Mouse (Mus musculus): ENCODE results near the gene Drc3.
"Not testable (repeated sequence)": the region's sequence is repeated elsewhere in the genome, so short reads cannot be mapped to it uniquely, and the experiment has no call there.

The Drc3 gene

DNA sequence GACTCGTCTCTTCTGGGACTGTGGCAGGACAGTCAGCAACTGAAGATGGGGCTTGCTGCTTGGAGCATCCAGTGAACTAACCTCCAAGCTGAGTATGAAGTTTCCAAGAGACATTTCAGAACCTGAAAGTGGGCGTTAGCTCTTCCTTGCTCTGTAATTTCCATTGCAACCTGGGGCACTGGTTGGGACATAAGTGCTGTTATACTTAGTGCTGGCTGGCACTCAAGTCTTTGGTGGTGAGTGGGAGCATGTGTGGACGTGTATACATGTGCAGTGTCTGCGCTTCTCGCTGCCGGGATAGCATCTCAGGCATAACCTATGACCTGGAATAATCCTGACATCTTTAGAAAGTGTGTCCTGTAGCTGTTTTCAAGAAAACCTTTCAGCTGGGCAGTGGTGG, 38.2 kb downstream of the Drc3 start:
- DNase-seq (ENCODE audit: low read depth, low spot score), result no peak

DNA sequence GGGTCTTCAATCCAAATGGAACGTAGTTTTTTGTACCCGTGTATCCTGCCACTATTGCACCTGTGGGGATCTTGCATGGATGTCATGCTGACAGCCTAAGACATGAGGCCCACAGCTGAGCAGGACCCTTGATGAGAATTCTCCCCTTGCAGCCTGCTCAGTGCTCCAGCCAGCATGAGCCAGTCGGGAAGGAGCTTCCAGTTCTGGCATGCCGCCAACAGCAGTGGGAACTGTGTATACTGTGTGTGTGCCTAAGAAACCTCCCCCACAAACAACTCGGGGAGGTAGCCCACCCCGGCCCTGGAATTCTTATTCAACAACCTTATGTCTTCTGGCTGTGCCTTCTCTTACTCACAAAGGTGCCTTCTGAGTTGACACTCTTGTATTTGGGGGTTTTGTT, 43.4 kb downstream of the Drc3 start:
- no peak for DNase-seq (ENCODE audit: low read depth, low spot score)

DNA sequence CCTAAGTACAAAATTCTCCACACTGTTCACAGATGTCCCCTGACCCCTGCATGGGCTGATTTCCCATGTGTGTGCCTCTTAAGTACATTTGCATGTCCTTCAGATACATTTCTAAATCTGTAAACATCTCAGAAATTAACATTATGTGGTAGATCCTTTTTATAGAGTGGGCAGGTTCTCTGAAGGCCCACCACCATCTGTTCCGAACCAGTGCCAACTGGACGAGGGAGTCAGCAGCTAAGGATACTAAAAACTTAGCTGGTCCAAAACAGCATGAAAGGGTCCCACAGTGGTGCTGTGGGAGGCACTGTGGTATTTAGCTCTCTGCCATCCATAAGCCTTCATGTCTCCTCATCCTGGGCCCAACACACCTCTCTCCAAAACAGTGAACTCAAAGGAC, 44.0 kb downstream of the Drc3 start:
- DNase-seq (ENCODE audit: low read depth, low spot score), result no peak

DNA sequence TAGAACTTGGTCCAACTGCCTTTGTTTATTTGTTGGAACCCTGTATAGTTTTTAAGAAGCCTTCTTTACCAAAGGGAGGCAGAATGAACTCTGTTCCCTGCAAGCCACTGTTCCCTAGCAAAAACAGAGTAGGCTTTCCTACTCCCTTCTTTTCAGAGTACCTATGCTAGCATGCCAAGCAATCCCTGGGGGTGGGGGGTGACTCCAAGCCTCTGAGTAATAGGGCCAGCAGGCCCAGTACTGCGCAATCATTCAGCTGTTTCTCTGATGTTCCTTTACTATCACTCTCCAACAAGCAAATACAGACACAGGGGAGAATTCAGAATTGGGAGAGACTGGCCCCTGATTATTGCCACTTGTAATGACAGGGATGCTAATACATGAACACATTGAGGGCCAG, 53.5 kb downstream of the Drc3 start:
- DNase-seq (ENCODE audit: low read depth, low spot score), result no peak

DNA sequence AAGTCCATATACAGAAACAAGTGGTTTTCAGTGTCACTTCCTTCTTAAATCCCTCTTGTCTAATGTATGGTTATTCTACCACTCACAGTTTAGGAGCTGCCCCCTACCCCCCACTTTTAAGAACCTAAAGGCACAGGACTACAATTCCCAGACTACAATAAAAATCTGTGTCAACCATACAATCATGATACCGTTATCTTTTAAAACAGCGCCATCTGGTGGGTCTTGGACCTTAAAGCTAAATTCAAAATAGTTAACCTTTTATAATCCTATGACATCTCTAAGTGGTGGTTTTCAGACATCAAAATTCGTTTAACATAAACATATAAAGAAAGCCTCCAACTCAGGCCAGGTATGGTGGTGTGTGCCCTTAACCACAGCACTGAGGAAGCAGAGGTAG, 59.0 kb downstream of the Drc3 start:
- DNase-seq (ENCODE audit: low read depth, low spot score), result peak; percentile 70

DNA sequence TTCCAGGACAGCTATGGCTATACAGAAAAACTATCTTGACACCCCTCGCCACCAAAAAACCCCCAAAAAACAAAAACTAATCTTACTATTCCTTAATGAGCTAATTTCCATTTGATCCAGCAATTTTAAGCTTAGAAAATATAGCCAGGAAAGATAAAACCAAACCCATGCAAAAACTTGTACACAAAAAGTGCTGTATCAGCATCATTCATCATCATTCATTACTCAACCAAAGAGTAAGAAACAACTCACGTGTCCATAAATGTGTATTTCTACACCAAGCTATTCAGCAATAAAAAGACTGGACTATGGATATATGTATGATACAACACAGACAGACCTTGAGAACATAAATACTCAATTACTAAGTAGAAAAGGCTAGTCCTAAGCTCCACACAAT, 59.8 kb downstream of the Drc3 start:
- no peak for DNase-seq (ENCODE audit: low read depth, low spot score)

DNA sequence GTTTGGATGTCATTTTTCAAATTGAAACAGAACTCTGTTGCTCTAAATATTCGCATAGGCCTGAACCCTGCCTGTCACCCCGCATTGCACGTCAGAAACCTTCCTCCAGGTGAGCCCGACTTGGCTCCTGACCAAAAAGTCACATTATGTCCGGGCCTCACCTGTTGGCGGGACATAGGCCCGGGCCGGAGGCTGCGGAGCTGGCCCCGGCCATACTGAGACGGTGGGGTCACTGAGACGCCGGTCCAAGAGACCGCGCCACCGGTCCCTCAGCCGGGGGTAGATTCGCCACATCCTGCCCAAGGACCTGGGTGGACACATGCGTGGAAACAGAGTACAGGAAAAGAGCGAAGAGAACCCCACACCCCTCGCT, 63.4 kb downstream of the Drc3 start:
- DNase-seq (ENCODE audit: low read depth, low spot score), result no peak

DNA sequence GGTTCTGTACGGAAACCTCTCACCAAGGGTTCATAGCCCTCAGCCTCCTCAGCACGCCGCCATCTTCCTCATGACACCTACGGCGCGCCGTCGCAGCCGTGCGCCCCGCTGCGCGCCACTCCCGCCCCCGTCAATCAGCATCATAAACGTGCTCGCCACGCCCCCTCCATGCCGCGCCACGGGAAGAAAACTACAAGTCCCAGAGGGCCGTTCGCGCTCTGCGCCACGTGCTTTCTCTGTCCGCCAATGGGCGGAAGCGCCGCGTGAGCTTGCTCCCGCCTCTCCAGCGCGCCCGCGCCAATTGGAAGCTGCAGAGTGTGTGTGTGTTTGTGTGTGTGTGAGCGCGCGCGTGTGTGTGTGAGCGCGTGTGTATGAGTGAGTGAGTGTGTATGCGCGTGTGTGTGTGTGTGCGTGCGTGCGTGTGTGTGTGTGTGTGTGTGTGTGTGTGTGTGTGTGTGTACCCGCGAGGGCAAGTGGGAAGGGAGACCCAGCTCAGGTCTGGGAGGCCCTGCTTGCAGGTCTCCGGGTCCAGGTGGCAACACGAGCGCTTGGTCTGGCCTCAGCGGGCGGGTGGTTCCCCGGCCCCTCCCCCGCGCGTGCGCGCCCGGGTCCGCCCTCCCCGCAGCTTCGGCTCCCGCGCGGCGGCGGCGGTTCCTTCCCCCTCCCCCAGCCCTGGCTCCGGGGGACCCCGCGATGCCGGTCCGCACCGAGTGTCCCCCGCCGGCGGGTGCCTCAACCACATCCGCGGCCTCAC, 64.0 kb downstream of the Drc3 start, which contains the start of gene Gid4:
TSS of gene Gid4 (plus strand) at position 183 of the 754 bp plus-strand sequence.
- peak; percentile 100 for DNase-seq (ENCODE audit: low read depth, low spot score)

DNA sequence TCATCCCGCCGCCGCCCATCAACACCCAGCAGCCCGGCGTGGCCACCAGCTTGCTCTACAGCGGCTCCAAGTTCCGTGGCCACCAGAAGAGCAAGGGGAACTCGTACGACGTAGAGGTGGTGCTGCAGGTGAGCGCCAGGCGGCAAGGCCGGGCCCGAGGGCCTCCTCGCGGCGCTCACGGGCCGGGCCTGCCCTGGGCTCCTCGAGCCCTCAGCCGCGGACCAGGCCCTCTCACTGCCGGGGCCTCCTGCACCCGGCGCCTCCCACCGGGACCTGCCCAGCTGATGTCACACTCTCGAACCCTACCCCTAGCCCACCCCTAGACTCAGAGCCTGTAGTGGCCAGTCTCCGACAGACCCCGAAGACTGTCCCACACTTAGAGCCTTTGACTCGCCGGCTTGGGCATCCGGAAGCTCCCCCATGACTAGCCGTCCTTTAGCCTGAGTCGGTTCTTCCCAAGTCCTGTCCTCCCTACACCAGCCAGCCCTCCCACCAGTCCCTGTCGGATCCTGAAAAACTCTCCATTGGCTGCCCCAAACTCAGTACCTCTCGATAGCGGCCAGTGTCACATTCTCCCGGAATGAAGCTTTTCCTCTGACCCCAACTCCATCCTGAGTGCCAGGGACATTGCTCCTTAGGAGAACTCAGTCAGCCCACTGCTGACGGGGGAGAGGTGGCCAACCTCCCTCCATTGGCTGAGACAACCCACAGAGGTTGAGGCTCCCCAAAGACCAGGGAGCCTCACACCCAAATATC, 64.8 kb downstream of the Drc3 start, which contains the start of gene Atpaf2:
TSS of gene Atpaf2 (minus strand) at position 741 of the 756 bp plus-strand sequence.
- DNase-seq (ENCODE audit: low read depth, low spot score), result peak; percentile 44

DNA sequence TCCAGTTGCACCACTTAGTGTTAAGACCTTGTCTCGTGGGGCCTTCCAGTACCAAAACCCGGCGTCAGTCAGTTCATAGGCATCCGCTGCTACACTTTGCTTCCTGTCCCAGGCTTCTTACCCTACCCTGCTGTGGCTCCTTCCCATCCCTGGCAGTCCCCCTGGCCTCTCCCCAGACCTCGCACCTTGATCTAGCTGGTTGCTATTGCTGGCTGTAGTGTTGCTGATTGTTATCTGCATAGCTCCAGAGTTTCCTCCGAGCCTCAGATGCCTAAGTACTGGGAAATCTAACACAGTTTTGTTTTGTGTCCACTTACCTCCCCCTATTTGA, 65.3 kb downstream of the Drc3 start:
- no peak for DNase-seq (ENCODE audit: low read depth, low spot score)

DNA sequence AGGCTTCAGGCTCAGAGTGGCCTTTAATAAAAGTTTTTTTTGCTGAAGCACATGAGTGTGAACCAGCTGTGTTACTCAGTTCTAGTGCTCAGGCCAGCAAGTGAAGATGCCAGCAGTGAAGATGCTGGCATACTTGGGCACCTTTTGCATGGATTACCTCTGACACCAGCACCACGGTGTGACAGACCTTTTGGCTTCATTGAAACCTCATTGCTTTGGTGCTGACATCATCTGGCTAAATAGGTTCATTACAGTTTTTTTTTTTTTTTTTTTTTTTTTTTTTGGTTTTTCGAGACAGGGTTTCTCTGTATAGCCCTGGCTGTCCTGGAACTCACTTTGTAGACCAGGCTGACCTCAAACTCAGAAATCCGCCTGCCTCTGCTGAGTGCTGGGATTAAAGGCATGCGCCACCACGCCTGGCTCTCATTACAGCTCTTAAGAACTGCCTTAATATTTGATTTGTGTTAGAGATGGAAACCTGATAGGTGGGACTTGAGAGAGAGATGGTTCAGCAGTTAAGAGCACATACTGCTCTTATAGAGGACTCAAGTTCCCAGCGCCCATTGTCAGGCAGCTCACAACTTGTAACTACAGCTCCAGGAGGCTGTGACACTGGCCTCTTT, 69.0 kb downstream of the Drc3 start:
- DNase-seq (ENCODE audit: low read depth, low spot score), result peak; percentile 56

DNA sequence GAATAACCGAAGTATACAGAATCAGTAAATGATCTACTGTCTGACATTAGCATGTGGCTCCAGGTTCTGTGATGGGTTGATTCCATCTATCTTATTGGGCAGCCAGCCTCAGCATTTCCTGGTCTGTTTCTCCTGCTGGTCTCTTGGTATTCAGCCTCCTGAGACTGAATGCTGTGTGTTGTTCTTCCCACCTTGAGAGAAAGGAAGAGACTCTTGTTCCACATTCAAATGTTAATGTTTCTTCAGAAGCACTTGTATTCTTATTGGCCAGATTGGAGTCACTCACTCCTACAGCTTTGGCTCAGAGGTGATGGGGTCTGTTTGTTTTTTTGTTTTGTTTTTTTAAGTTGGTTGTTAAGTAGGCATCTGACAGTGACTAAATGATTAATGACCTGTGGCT, 69.9 kb downstream of the Drc3 start:
- no peak for DNase-seq (ENCODE audit: low read depth, low spot score)

DNA sequence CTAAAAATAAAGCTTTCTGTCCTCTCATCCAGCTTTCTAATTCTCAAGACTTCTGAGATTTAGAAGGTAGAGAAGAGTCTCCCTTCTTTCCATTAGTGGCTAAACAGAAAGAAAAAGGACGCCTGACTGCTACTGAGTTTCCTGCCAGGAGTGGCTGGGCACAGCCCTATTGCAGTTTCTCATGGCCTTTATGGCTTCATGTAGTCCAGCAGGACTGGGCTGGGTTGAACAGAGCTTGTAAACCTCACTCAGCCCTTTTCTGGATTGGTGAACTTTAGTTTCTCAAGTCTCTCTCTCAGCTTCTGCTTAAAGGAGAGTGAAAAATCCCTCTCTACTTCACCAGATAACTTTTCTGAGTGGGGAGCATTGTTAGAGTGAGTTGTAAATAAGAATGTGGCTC, 73.3 kb downstream of the Drc3 start:
- DNase-seq (ENCODE audit: low read depth, low spot score), result no peak

DNA sequence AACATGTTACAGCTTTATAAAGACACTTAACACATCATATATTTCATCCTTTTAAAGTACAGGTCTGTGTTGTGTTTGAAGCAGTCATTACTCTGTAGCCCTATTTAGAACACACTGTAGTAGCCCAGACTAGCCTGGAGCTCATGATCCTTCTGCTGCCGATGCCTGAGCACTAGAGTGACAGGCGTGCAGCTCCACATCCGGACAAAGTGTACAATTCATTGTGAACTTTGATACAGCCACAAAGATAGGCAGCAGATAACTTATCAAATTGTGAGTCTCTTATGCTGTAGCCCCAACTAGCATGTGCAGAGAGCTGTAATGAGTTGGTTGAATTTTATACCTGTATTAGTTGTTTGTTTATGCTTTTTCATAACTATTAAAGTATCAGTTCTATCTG, 74.5 kb downstream of the Drc3 start:
- DNase-seq (ENCODE audit: low read depth, low spot score), result no peak

DNA sequence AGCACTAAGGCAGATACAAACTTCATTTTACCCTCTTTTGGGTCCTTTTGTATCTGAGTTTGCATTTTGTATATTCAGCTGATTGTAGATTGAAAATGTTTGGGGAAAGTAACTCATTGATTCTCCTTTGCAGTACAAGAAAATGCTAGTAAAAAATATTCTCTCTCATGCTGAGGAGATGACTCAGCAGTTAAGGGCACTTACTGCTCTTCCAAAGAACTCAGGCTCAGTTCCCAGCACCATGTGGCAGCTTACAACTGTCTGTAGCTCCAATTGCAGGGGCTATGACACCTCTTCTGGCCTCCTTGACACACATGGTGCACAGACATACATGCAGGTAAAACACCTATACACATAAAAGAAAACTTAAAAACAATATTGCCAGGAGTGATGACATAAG, 80.4 kb downstream of the Drc3 start:
- DNase-seq (ENCODE audit: low read depth, low spot score), result no peak

DNA sequence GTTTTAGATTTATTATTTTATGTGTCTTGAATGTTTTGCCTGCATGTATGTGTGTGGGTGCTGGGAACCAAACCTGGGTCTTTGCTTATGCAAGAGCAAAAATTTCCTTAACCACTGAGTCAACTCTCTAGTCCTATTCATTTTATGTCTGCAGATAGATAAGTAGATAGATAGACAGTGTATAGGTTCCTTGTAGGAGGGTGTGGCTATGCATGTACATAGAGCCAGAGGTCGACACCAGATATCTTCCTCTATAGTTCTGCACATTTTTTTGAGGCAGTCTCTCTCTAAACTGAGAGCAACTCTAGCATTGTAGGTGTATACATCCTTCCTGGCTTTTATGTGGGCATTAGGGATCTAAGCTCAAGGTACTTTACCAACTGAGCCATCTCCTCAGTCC, 82.0 kb downstream of the Drc3 start:
- DNase-seq (ENCODE audit: low read depth, low spot score), result no peak

DNA sequence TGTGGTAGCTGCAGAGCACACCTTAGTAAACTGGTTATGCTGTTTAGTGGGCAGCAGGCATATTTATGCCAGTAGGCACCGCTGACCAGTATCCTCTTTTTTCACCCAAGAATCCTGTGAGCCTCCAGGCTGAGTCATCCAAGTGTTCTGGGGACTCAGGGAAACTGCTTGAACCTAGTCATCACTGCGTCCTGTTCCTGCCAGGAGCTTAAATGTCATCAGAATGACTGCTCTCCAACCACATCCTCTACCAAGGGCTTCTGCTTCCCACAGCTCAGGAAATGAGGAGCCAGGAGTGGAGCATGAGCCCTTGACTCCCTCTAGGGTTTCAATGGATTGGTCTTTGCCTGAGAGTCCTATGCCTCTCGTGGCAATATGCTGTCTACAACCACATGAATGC, 83.5 kb downstream of the Drc3 start:
- DNase-seq (ENCODE audit: low read depth, low spot score), result no peak

DNA sequence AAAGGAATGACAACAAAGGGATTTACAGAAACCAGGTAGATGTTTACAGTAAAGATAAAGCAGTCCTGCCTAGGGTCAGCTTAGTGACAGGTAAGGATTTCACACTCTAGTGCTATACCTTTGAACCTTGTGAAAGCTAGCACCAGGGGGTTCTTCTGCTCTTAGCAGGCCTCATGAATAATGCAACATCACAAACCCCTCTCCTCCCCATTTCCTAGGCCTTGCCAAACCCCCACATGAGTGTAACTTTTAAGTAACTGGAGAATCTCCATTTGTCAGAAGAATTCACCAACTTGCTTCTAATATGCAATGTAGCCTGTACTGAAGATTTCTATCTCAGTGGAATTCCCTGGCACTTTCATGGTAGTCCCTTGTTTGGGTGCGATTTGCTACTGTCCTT, 86.5 kb downstream of the Drc3 start:
- DNase-seq (ENCODE audit: low read depth, low spot score), result not testable (repeated sequence)

DNA sequence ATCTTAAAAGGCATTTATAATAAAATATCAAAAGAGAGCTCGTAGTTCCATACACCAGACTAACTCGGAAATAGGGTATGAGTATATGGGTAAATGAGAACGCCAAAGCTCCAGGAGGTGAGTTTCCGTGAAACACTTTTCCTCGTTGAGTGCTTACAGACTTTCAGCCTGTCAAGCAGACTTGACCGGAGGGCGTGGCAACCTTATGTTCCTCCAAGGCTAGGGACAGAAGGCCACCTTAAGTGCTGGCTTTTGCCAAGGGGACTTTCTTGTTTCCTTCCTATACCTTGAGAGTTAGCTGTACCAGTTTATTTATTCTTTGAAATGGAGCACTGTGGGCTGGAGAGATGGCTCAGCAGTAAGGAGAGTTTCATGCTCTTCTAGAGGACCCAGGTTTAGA, 87.0 kb downstream of the Drc3 start:
- no peak for DNase-seq (ENCODE audit: low read depth, low spot score)

DNA sequence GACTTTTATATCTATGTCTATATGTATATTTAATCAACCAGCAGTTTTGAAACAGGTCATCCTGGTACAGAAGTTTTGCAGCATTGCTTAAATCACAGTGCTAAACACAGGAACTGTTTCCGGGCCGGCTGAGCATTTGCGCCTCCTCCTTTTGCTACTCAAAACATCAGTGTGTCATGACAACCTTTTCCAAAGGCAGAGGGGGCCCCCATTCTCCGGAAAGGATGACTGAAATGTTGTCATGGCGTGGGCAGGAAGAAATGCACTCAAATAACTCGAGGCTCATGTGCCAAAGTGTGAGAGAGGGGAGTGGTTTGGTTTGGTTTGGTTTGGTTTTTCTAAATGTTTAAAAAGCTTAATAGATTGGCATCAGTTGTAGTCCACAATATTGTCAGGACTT, 89.8 kb downstream of the Drc3 start:
- no peak for DNase-seq (ENCODE audit: low read depth, low spot score)
